Mouse (Mus musculus) myocyte (in vitro differentiated cells): ENCODE data around the gene Hoxc5. TPM values are rescaled to one million over a fixed set of nuclear protein-coding genes. Genes with fewer than 3 reads are reported as not detected.

Experiments used
- H3K27me3 ChIP-seq: one replicate; pipeline ENCODE4 v1.6.1; 2011; ENCODE audit not compliant: control insufficient read depth, insufficient read depth, insufficient read length
- H3K36me3 ChIP-seq: one replicate; pipeline ENCODE4 v1.6.1; 2011; ENCODE audit not compliant: control insufficient read depth, insufficient read depth
- H3K4me2 ChIP-seq: one replicate; pipeline ENCODE4 v1.6.1; 2011; ENCODE audit warnings: low read depth, control low read depth
- H3K4me3 ChIP-seq: one replicate; pipeline ENCODE4 v1.5.1; 2011; ENCODE audit warnings: mild to moderate bottlenecking, control low read depth, moderate library complexity
- H3K79me2 ChIP-seq: one replicate; pipeline ENCODE4 v1.6.1; 2011; ENCODE audit not compliant: control insufficient read depth, insufficient read depth
- H3ac ChIP-seq: one replicate; pipeline ENCODE4 v1.6.1; 2011; ENCODE audit not compliant: control insufficient read depth, insufficient read length
- CEBPB ChIP-seq: IDR thresholded peaks from 2 replicates; pipeline ENCODE4 v1.6.1; 2011; ENCODE audit warnings: mild to moderate bottlenecking, moderate library complexity; ENCODE audit not compliant: poor library complexity, insufficient read depth, severe bottlenecking
- E2F4 ChIP-seq: IDR thresholded peaks from one replicate; pipeline ENCODE4 v1.6.1; 2011; ENCODE audit warnings: mild to moderate bottlenecking, control low read depth, moderate library complexity; ENCODE audit not compliant: insufficient read depth
- MAX ChIP-seq: IDR thresholded peaks from one replicate; pipeline ENCODE4 v1.6.1; 2011; ENCODE audit warnings: low read depth, mild to moderate bottlenecking, control low read depth
- MYOD1 ChIP-seq, 3 experiments: IDR thresholded peaks; one replicate each; pipeline ENCODE4 v1.6.1; 2011; ENCODE audit warnings: control low read depth in 2 of 3, low read depth in 2 of 3, mild to moderate bottlenecking in 2 of 3, moderate library complexity in 1 of 3; ENCODE audit not compliant: insufficient read length in 2 of 3, control insufficient read depth in 1 of 3
- MYOG ChIP-seq, 3 experiments: IDR thresholded peaks; one replicate each; pipeline ENCODE4 v1.6.1; 2011; ENCODE audit warnings: control low read depth in 2 of 3, low read depth in 2 of 3, mild to moderate bottlenecking in 2 of 3; ENCODE audit not compliant: insufficient read length in 2 of 3, control insufficient read depth in 1 of 3, insufficient read depth in 1 of 3
- POLR2A ChIP-seq: IDR thresholded peaks from one replicate; pipeline ENCODE4 v1.6.1; 2011; ENCODE audit warnings: low read depth, mild to moderate bottlenecking, control low read depth, moderate library complexity; ENCODE audit not compliant: insufficient read length
- POLR2AphosphoS2 ChIP-seq: IDR thresholded peaks from one replicate; pipeline ENCODE4 v1.6.1; 2011; ENCODE audit warnings: low read depth, control low read depth; ENCODE audit not compliant: insufficient read length
- REST ChIP-seq: IDR thresholded peaks from one replicate; pipeline ENCODE4 v1.6.1; 2011; ENCODE audit warnings: mild to moderate bottlenecking, control low read depth, moderate library complexity; ENCODE audit not compliant: insufficient read depth, insufficient read length
- SRF ChIP-seq: IDR thresholded peaks from one replicate; pipeline ENCODE4 v1.6.1; 2011; ENCODE audit warnings: low read depth; ENCODE audit not compliant: control insufficient read depth, insufficient read length
- TCF12 ChIP-seq: IDR thresholded peaks from one replicate; pipeline ENCODE4 v1.6.1; 2011; ENCODE audit warnings: mild to moderate bottlenecking, control low read depth; ENCODE audit not compliant: poor library complexity, insufficient read depth, severe bottlenecking
- TCF3 ChIP-seq: IDR thresholded peaks from one replicate; pipeline ENCODE4 v1.6.1; 2011; ENCODE audit warnings: low read depth, control low read depth; ENCODE audit not compliant: insufficient read length
- USF1 ChIP-seq: IDR thresholded peaks from one replicate; pipeline ENCODE4 v1.6.1; 2011; ENCODE audit warnings: low read depth, mild to moderate bottlenecking, control low read depth, moderate library complexity
- polyA plus RNA-seq: library from polyadenylated mRNA; unstranded; fragments of >200 nt; fragmentation: generic; extraction: Trizol; gene quantifications from one replicate; pipeline ENCODE4 v1.2.1, GENCODE M21; 2012; ENCODE audit warnings: missing spikeins

Hoxc5 gene
- polyA plus RNA-seq, 1 experiment: 1.2 TPM

- Histone ChIP-seq H3K27me3 (no peaks in the 10 kb centered on the region), H3K4me2 (no peak within 1 kb of the TSS), H3K36me3 (no peaks in the 10 kb centered on the region), H3K79me2 (peaks cover 32% of the 10 kb centered on the region), H3K4me3 (no peak within 1 kb of the TSS), H3ac (no peak within 1 kb of the TSS)
- TF ChIP-seq SRF (no peak), MAX (no peak), E2F4 (no peak), REST (no peak), TCF3 (no peak), POLR2A (no peak)
Observed at GRCm38 (mm10) chr15:102990461-102991397, 23.5 kb downstream of the Hoxc5 start, which contains the start of gene Hoxc8. Gene Hoxc8 (plus strand): TSS chr15:102990607.

- Histone ChIP-seq H3K4me2 (no peak overlapping the region), H3ac (no peak overlapping the region), H3K27me3 (no peaks in the 10 kb centered on the region), H3K4me3 (no peak overlapping the region), H3K36me3 (no peaks in the 10 kb centered on the region), H3K79me2 (peaks cover 40% of the 10 kb centered on the region)
- TF ChIP-seq TCF12 (no peak), USF1 (no peak), POLR2A (no peak), SRF (no peak), TCF3 (no peak)
Observed at GRCm38 (mm10) chr15:102991782-102992181, 24.5 kb downstream of the Hoxc5 start.

- TF ChIP-seq E2F4 (no peak), SRF (no peak), MAX (no peak), CEBPB (no peak), POLR2A (no peak), MYOG (IDR thresholded peaks at IDR 0.05; ENCODE audit: control insufficient read depth in 1 of 3, insufficient read depth in 1 of 3, insufficient read length in 2 of 3, low read depth in 2 of 3) (no peak), TCF3 (no peak)
- no peak overlapping the region for H3K4me2 ChIP-seq
- H3K79me2 ChIP-seq: peaks cover 40% of the 10 kb centered on the region
- H3K4me3 ChIP-seq: no peak overlapping the region
- H3K36me3 ChIP-seq: no peaks in the 10 kb centered on the region
- H3K27me3 ChIP-seq: no peaks in the 10 kb centered on the region
- H3ac ChIP-seq: no peak overlapping the region
Observed at GRCm38 (mm10) chr15:102992206-102992605, 25.0 kb downstream of the Hoxc5 start.

- no peak for TF ChIP-seq CEBPB
- TF ChIP-seq POLR2AphosphoS2: no peak
- no peak for TF ChIP-seq MYOG (IDR thresholded peaks at IDR 0.05; ENCODE audit: control insufficient read depth in 1 of 3, insufficient read depth in 1 of 3, insufficient read length in 2 of 3, low read depth in 2 of 3)
- TF ChIP-seq SRF: no peak
- TF ChIP-seq TCF12: no peak
- TF ChIP-seq E2F4: no peak
- TF ChIP-seq USF1: no peak
- TF ChIP-seq MYOD1 (IDR thresholded peaks at IDR 0.05; ENCODE audit: control insufficient read depth in 1 of 3, insufficient read length in 2 of 3, low read depth in 2 of 3): no peak
- TF ChIP-seq TCF3: no peak
- no peak for TF ChIP-seq POLR2A
- TF ChIP-seq MAX: no peak
- no peak for TF ChIP-seq REST
- Histone ChIP-seq H3ac (no peak overlapping the region), H3K27me3 (no peaks in the 10 kb centered on the region), H3K79me2 (peaks cover 35% of the 10 kb centered on the region), H3K36me3 (no peaks in the 10 kb centered on the region), H3K4me2 (no peak overlapping the region), H3K4me3 (no peak overlapping the region)
Observed at GRCm38 (mm10) chr15:102992863-102993262, 25.6 kb downstream of the Hoxc5 start.

- H3K4me3 ChIP-seq: no peak overlapping the region
- no peaks in the 10 kb centered on the region for H3K36me3 ChIP-seq
- H3K27me3 ChIP-seq: no peaks in the 10 kb centered on the region
- H3K4me2 ChIP-seq: no peak overlapping the region
- H3ac ChIP-seq: no peak overlapping the region
- peaks cover 36% of the 10 kb centered on the region for H3K79me2 ChIP-seq
- TF ChIP-seq MYOG (IDR thresholded peaks at IDR 0.05; ENCODE audit: control insufficient read depth in 1 of 3, insufficient read depth in 1 of 3, insufficient read length in 2 of 3, low read depth in 2 of 3) (no peak), E2F4 (no peak), CEBPB (no peak), POLR2AphosphoS2 (no peak), REST (no peak), MYOD1 (IDR thresholded peaks at IDR 0.05; ENCODE audit: control insufficient read depth in 1 of 3, insufficient read length in 2 of 3, low read depth in 2 of 3) (no peak), SRF (no peak), MAX (no peak), POLR2A (no peak), TCF12 (no peak)
Observed at GRCm38 (mm10) chr15:102996548-102996947, 29.3 kb downstream of the Hoxc5 start.
